Mouse (Mus musculus) retina, postnatal 1 day (tissue): ENCODE measurements around the gene Itsn1.
A peak's percentile ranks its signal among the peaks of the same experiment; 100 is the strongest.

Experiments used
- DNase-seq: peaks from one replicate; pipeline ENCODE4 v3.0.0-alpha.2; 2012

Gene Itsn1

DNA sequence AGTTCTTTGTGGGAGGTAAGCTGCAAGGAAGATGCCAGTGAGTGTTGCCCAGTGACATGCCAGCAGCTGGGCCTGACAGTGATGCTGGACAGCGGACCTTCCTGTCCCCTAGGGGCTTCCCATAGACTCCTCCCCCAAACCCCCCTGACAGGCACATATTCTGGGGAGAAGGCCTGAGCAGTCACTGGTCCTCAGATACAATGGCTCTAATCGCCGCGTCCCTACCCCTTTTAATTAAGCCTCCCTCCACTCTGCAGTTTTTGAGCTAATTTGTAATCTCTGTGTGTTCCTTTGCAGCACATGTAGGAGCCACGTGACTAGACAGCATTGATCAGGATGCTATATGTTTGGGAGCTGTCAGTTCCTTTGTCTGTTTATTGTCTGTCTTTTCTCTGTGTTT is 41.6 kb downstream of the Itsn1 start:
- DNase-seq: peak; percentile 72

DNA sequence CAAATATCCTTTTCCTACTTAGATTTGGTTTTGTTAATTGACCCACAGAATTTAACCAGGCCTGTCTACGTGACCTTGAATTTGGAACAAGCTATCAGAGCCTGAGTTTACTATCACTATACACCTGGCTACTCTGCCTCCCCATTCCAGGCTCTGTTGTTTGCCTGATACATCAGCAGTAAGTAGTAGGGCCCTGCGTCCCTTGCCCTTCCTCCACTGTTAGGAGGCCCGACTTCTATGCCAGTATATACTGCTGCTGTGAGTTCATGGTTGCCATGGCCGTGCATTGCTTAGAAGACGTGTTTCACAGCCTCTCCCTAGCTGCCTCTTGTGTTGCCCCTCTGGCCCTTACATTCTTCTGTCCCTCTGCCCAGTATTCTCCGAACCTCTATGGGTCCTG is 42.3 kb downstream of the Itsn1 start:
- DNase-seq: no peak

- no peak for DNase-seq
Observed at GRCm38 (mm10) chr16:91772586-91772985, 43.5 kb downstream of the Itsn1 start.

DNA sequence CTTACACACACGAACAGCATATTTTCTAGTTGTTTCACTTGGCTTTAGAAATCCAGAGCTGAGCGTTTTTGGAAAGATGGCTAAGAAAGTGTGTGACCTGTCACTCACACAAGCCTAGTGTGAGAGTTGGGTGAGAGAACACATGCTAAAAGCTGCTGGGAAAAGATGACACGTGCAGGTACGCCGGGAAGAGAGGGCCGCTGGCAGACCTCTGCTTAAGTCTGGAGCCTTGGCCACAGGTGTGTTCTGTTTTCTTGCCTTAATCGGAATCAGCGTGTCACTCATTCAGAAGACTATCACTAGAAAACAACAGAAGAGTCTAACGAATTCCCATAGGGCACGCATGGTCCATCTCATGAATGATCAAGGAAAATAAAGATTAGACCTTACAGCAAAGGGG is 50.5 kb downstream of the Itsn1 start:
- DNase-seq: no peak

GRCm38 (mm10) chr16:91780151-91780550 is 51.1 kb downstream of the Itsn1 start:
- no peak for DNase-seq

DNA sequence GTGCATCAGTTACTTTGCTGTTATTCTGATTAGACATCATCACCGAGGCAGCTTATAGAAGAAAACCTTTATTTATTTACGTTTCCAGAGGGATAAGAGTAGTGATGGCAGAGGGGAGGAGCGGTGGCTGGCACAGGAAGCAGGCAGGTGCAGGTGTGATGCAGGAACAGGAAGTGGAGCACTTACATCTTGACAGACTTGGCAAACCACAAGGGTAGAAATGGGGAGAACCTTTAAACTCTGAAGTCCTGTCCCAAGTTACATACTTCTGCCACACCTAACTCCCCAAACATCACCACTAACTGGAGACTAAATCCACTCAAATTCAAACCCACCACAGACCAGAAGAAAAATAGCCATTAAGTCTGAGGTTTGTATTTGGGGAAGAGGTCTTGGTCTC is 51.7 kb downstream of the Itsn1 start:
- no peak for DNase-seq

DNA sequence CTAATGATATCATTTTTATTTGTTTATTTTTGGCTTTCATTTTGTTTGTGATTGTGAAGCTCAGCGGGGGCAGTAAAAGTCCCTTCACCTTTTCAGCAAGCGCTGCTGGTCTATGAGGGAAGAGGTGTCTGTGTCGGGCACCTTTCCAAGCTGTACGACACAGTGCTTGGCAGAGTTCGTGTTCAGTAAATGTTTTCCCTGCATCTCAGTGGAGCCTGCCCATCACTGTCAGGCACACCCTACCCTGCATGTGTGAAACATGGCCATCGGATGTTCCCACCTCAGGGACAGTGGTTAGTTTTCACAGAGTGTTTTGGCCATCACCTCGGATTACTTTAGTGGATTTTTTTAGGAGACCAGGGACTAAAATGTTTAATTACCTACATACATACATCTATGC is 54.1 kb downstream of the Itsn1 start:
- DNase-seq: no peak

- DNase-seq: no peak
Observed at GRCm38 (mm10) chr16:91784298-91784697, 55.2 kb downstream of the Itsn1 start.

DNA sequence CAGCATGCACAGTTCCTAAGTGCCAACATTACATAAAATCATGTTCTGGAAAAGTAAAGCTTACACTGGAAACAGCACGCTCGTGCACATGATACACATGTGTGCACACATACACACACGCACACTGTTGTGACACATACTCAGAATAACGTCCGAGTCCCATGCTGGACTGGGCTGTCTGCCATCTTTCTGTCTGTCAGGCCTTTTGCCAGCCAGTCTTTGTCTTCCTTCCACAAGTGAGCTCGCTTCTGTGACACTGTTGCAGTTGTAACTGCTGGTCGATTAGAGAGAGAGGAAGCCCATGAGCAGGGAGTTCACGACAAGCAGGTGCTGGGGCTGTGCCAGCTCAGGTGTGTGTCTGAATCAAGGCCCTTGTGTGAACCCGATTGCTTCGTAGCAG is 57.3 kb downstream of the Itsn1 start:
- no peak for DNase-seq

DNA sequence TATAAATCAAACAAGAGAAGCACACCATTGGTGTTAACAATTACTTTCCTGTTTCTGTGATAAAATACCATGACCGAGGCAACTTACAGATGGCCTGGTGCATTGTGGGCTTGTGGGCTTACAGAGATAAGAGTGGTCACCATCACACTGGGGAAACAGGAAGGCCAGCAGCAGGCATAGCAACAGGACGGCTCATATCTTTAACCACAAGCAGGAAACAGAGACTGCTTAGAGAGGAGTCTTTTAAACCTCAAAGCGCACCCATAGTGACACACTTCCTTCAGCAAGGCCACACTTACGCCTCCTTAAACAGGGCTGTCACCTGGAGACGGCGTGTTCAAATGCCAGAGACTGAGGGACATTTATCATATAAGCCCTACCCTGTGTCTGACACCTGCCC is 60.6 kb downstream of the Itsn1 start:
- no peak for DNase-seq

DNA sequence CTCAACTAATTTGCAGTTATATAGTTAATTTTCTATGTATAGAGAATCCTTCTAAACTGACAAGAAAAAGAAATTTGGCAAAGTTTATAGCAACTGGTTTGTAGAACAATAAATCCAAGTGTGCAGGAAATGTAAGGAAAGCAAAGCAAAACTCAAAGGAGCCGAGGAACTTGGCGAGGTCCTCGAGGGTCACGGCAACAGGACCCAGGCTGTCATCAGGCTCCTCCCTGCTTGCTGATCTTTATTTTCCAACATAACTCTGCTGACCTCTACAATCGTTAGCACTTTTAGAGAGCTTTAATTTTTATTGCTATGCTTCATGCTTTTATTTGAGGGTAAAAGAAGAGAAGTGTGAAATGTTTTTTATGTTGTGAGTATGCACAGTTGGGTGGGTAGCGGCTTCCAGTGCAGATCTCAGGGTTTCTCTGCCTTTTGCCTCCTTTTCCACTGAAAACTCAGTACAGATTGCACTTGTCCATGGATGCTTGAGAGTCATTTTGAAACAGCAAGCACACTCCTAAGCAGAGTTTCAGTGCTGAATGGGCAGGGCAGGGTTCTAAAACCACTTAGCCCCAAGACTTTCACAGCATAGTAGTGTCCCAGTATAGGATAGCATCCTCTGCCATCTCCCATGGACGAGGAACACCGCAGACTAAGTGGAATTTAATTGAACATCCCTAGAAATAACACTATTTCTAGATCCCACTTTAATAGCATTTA is 63.6 kb downstream of the Itsn1 start:
- DNase-seq: no peak

GRCm38 (mm10) chr16:91793507-91794278 is 64.6 kb downstream of the Itsn1 start:
- DNase-seq: no peak

- no peak for DNase-seq
Observed at GRCm38 (mm10) chr16:91794306-91794705, 65.2 kb downstream of the Itsn1 start.

DNA sequence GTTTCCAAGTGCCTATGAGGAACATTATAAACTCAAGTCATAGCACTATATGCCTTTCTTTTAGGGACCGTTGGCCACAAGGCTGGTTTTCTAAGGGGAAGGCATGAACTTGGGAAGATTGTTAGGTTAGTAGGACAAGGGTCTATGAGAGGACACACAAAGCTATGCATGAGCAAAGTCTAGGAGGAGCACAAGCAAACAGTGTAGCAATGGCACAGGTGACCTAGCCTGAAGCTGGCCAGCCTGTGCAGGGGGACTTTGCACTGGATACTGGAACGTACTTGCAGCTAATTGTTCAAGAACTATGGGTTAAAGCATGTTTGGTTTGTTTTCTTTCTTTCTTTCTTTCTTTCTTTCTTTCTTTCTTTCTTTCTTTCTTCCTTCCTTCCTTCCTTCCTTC is 66.0 kb downstream of the Itsn1 start:
- DNase-seq: no peak

DNA sequence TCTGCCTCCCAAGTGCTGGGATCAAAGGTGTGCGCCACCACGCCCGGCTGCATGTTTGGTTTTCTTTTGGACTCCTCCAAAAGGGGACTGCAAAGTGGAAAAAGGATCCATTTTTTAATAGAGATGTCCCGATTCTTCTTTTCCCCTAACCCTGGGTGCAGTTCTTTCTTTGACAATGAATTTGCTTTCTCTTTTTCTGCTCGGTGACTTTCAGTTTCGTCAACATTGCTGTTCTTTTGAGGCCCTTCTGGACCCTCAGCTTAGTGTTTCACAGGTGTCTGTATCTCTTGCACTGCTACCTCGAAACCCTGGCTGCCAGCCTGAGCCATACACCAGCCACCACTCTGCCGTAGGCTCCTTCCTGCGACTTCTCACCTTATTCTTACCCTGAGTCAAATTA is 66.5 kb downstream of the Itsn1 start:
- no peak for DNase-seq

GRCm38 (mm10) chr16:91801426-91801825 is 72.3 kb downstream of the Itsn1 start:
- no peak for DNase-seq

GRCm38 (mm10) chr16:91802461-91803062 is 73.5 kb downstream of the Itsn1 start:
- DNase-seq: no peak

DNA sequence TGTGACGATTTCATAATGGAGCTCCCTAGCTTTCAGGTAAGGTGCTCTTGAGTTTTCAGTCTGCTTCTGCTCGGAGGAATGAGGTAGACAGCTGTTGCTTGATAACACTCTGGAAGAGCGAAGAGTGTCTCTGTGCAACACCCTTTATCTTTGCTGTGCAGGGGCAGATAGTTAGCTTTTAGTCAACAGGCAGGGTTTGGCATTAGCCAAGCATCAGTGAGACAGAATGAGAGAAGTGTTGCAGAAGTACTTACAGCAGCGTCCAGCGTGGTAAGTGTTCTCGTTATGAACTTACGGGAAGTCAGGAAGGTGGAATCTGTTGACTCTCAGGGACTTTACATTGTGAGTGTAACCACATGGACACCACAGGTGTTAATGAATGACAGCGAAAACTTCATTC is 75.3 kb downstream of the Itsn1 start:
- no peak for DNase-seq

GRCm38 (mm10) chr16:91804831-91805230 is 75.8 kb downstream of the Itsn1 start:
- no peak for DNase-seq

GRCm38 (mm10) chr16:91810235-91810634 is 81.2 kb downstream of the Itsn1 start:
- no peak for DNase-seq

GRCm38 (mm10) chr16:91811339-91811738 is 82.3 kb downstream of the Itsn1 start:
- DNase-seq: no peak

DNA sequence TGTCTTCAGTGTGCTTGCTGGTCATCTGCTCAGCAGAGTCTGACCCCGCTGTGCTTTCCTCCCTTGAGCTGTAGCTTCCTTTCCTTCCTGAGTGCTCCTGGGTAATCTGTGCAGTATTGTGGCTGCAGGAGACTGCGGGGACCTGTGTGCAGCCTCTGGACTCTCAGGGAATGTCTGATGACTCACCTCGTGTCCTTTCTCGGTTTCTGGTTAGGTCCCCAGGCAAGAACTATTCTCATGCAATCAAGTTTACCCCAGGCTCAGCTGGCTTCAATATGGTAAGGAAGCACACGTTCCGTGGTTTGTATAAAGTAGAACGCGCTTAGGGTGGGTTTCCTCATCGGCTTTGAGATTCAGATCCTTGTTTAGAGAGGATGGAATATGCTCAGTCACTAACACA is 82.8 kb downstream of the Itsn1 start:
- no peak for DNase-seq

DNA sequence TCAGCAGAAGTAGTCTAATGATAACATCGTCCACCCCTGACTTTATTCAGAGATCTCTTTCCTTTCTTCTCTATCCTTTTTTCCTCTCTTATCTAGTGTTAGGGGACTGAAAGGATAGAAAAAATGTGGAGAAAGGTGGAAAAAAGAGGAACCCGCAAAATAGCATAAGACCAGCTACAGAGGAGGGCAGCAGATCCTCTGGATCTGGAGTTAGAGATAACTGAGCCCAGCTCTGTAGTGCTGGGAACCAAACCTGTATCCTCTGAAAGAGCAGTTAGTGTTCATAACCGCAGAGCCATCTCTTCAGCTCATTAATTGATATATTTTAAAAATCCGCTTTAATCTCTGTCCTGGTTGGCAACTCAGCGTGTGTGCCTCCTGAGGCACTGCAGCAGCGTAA is 84.5 kb downstream of the Itsn1 start:
- DNase-seq: no peak

DNA sequence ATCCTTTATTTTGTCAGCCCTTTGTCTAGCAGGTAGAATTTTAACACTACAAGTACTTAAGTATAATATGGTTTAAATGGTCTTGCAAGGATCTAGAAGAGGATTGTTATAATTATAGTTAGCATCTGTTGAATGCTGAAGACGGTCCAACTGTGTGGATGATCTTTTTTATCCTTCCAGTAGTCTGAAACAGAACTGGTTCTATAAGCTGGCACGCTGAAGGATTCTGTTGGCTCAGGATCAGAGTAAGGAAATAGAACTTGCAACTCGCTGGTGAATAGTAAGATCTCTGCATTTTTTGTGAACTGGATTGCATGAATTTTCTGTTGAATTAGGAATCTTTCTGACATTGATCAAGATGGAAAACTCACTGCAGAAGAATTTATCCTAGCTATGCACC is 86.0 kb downstream of the Itsn1 start:
- no peak for DNase-seq
